Mouse (Mus musculus) heart, postnatal 14 days (tissue): Measurements from ENCODE around the gene Rnaset2b. TPM values are rescaled to one million over a fixed set of nuclear protein-coding genes. Genes with fewer than 3 reads are reported as not detected.
"Not testable (repeated sequence)": the region's sequence is repeated elsewhere in the genome, so short reads cannot be mapped to it uniquely, and the experiment has no call there.

Experiments
- DNase-seq, 2 experiments: peaks; one replicate each; pipeline ENCODE4 v3.0.0; 2021 to 2022
- intact Hi-C: fragments of 180-260 bp; cut with DNase I; formaldehyde crosslinking; loops from one replicate; pipeline ENCODE4 v1.15.1; 2025
- total RNA-seq, 2 experiments: library from RNA; stranded (reverse); gene quantifications; 2 replicates each; pipeline ENCODE4 v1.2.3; 2021

Rnaset2b gene
- total RNA-seq, 2 experiments from 2014 or later, result 172 to 175 TPM

DNA sequence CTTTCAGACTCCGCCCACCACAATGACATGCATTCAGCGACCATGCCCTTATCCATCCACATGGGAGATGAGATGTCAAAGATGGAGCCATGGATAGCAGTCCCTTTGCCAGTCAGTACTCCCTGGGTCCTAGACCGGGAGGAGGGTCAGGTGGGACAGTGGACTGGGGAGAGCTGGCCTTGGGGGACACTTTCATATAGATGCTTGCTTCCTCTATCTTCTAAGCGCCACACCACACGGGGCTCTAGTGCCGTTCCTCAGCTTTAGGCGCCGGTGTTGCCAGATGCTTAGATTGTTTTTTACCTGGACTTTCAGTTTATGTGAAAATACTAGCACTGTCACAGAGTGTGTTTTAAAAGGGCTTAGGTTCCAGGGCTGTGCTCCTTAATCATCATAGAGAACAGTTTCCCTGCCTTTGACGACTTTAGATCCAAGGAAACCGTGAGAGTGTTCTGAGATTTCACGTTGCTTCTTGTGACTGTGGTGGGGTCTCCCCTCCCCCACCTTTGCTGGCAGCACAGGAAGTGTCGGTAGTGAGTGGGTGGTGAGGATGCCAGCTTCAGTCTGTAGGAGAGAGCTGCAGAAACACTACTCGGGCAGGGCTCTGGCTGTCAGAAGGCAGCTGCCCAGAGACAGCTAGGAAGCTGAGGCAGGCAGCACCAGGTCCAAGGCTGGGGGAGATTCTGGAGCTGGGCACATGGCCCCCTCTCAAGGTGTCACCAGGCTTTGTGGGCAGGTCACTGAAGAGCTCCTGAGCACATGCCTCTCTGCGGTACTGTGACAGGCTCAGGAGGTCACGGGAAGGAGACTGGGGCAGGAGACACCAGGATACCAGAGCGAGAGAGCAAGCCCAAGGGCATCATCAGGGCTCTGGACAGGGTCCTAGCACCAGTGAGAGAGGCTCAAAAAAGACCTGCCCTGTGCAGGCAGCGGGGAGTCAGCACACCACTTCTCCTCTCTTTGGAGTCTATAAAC lies 63.0 kb downstream of the Rnaset2b start:
- DNase-seq, intact Hi-C loops: not testable (repeated sequence)

Other genes with a start within 250 kb of the Rnaset2b start
- 10 to 100 TPM; 48.8 to 56.9 TPM for gene Ezr, start 187.8 kb upstream of the Rnaset2b start, total RNA-seq
- gene Rsph3b, start 22.0 kb upstream of the Rnaset2b start, total RNA-seq, result 10 to 100 TPM; 46.6 to 51.7 TPM
- 1 to 10 TPM; 7.7 to 8.1 TPM for gene Tagap1, start 9.5 kb upstream of the Rnaset2b start, total RNA-seq
- not detected for gene Gm49721, start 8.3 kb downstream of the Rnaset2b start, total RNA-seq
- not detected for gene Gm1604a, start 54.9 kb downstream of the Rnaset2b start, total RNA-seq
- 10 to 100 TPM; 18.3 to 18.5 TPM for gene Rps6ka2, start 199.5 kb downstream of the Rnaset2b start, total RNA-seq